Mouse (Mus musculus): ENCODE data around the gene Gpx6. TPM values are rescaled to one million over a fixed set of nuclear protein-coding genes. Genes with fewer than 3 reads are reported as not detected.

The Gpx6 gene
- not detected in 2 replicates for polyA plus RNA-seq (2012)

- no peak for TF ChIP-seq GATA1 (IDR thresholded peaks at IDR 0.05; ENCODE audit: low read length)
Measured at GRCm38 (mm10) chr13:21311926-21312325, at the start of gene Gpx6. Gene Gpx6, plus strand, starts transcription at chr13:21312125.

- TF ChIP-seq GATA1 (IDR thresholded peaks at IDR 0.05; ENCODE audit: low read length) = no peak
Measured at GRCm38 (mm10) chr13:21262787-21263461, 49.0 kb upstream of the Gpx6 start.

- no peak for TF ChIP-seq GATA1 (IDR thresholded peaks at IDR 0.05; ENCODE audit: low read length)
Measured at GRCm38 (mm10) chr13:21263910-21264309, 48.0 kb upstream of the Gpx6 start.

GRCm38 (mm10) chr13:21264366-21264765 lies 47.6 kb upstream of the Gpx6 start:
- no peak for TF ChIP-seq GATA1 (IDR thresholded peaks at IDR 0.05; ENCODE audit: low read length)

- TF ChIP-seq GATA1 (IDR thresholded peaks at IDR 0.05; ENCODE audit: low read length) = no peak
Measured at GRCm38 (mm10) chr13:21265736-21266135, 46.2 kb upstream of the Gpx6 start.

GRCm38 (mm10) chr13:21267541-21267940 lies 44.4 kb upstream of the Gpx6 start:
- no peak for TF ChIP-seq GATA1 (IDR thresholded peaks at IDR 0.05; ENCODE audit: low read length)

GRCm38 (mm10) chr13:21268262-21268661 lies 43.7 kb upstream of the Gpx6 start:
- TF ChIP-seq GATA1 (IDR thresholded peaks at IDR 0.05; ENCODE audit: low read length) = no peak

GRCm38 (mm10) chr13:21275021-21275814 lies 36.7 kb upstream of the Gpx6 start:
- TF ChIP-seq GATA1 (IDR thresholded peaks at IDR 0.05; ENCODE audit: low read length) = no peak

- TF ChIP-seq GATA1 (IDR thresholded peaks at IDR 0.05; ENCODE audit: low read length) = no peak
Measured at GRCm38 (mm10) chr13:21275815-21276550, 35.9 kb upstream of the Gpx6 start.

GRCm38 (mm10) chr13:21276551-21276950 lies 35.4 kb upstream of the Gpx6 start:
- TF ChIP-seq GATA1 (IDR thresholded peaks at IDR 0.05; ENCODE audit: low read length) = no peak

- no peak for TF ChIP-seq GATA1 (IDR thresholded peaks at IDR 0.05; ENCODE audit: low read length)
Measured at GRCm38 (mm10) chr13:21279076-21279475, 32.8 kb upstream of the Gpx6 start.

GRCm38 (mm10) chr13:21279559-21279958 lies 32.4 kb upstream of the Gpx6 start:
- no peak for TF ChIP-seq GATA1 (IDR thresholded peaks at IDR 0.05; ENCODE audit: low read length)

GRCm38 (mm10) chr13:21292631-21293030 lies 19.3 kb upstream of the Gpx6 start, which contains the start of gene Gpx5:
Gene Gpx5, minus strand, starts transcription at chr13:21292731.
- no peak for TF ChIP-seq GATA1 (IDR thresholded peaks at IDR 0.05; ENCODE audit: low read length)

- TF ChIP-seq GATA1 (IDR thresholded peaks at IDR 0.05; ENCODE audit: low read length) = no peak
Measured at GRCm38 (mm10) chr13:21298557-21298956, 13.4 kb upstream of the Gpx6 start.

- no peak for TF ChIP-seq GATA1 (IDR thresholded peaks at IDR 0.05; ENCODE audit: low read length)
Measured at GRCm38 (mm10) chr13:21304483-21305066, 7.3 kb upstream of the Gpx6 start.

- TF ChIP-seq GATA1 (IDR thresholded peaks at IDR 0.05; ENCODE audit: low read length) = no peak
Measured at GRCm38 (mm10) chr13:21309788-21310187, 2.1 kb upstream of the Gpx6 start.

Data from G1E-ER4 (cell line).